Mouse (Mus musculus): ENCODE results near the gene Gm4340. TPM values are rescaled to one million over a fixed set of nuclear protein-coding genes. Genes with fewer than 3 reads are reported as not detected.

Gm4340 gene
- polyA plus RNA-seq (2017; shearing (Covaris generic)) = not detected

GRCm38 (mm10) chr10:104193742-104194141 lies at the start of gene Gm4340:
Gene Gm4340 (plus strand): TSS chr10:104194042.

DNA sequence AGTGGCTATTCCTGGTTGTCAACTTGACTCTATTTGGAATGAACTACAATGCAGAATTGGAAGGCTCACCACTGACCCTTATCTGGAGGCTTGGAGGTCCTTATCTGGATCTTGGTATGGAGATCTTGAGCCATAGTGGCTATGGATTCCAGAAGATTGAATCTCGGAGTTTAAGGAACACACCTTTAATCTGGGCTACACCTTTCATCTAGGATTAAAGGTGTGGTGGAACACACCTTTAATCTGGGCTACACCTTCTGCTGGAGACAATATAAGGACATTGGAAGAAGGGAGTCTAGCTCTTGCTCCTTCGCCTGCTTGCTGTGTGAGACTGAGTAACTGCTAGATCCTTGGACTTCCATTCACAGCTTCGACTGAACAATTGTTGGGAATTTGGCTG lies 42.6 kb upstream of the Gm4340 start, which contains the start of gene Gm6763:
Gene Gm6763 (plus strand): TSS at position 301 of the 400 bp plus-strand sequence.

DNA sequence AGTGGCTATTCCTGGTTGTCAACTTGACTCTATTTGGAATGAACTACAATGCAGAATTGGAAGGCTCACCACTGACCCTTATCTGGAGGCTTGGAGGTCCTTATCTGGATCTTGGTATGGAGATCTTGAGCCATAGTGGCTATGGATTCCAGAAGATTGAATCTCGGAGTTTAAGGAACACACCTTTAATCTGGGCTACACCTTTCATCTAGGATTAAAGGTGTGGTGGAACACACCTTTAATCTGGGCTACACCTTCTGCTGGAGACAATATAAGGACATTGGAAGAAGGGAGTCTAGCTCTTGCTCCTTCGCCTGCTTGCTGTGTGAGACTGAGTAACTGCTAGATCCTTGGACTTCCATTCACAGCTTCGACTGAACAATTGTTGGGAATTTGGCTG lies 34.1 kb upstream of the Gm4340 start, which contains the start of gene Gm8764:
Gene Gm8764 (plus strand): TSS at position 301 of the 400 bp plus-strand sequence.

DNA sequence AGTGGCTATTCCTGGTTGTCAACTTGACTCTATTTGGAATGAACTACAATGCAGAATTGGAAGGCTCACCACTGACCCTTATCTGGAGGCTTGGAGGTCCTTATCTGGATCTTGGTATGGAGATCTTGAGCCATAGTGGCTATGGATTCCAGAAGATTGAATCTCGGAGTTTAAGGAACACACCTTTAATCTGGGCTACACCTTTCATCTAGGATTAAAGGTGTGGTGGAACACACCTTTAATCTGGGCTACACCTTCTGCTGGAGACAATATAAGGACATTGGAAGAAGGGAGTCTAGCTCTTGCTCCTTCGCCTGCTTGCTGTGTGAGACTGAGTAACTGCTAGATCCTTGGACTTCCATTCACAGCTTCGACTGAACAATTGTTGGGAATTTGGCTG lies 25.6 kb upstream of the Gm4340 start, which contains the start of gene Gm21304:
Gene Gm21304 (plus strand): TSS at position 301 of the 400 bp plus-strand sequence.

GRCm38 (mm10) chr10:104176724-104177123 lies 17.1 kb upstream of the Gm4340 start, which contains the start of gene Gm21312:
Gene Gm21312 (plus strand): TSS chr10:104177024.

DNA sequence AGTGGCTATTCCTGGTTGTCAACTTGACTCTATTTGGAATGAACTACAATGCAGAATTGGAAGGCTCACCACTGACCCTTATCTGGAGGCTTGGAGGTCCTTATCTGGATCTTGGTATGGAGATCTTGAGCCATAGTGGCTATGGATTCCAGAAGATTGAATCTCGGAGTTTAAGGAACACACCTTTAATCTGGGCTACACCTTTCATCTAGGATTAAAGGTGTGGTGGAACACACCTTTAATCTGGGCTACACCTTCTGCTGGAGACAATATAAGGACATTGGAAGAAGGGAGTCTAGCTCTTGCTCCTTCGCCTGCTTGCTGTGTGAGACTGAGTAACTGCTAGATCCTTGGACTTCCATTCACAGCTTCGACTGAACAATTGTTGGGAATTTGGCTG lies 8.6 kb upstream of the Gm4340 start, which contains the start of gene Gm20765:
Gene Gm20765 (plus strand): TSS at position 301 of the 400 bp plus-strand sequence.

Other genes with a start within 250 kb of the Gm4340 start
- gene Gm21293, start 51.1 kb upstream of the Gm4340 start, polyA plus RNA-seq (2017; shearing (Covaris generic)) = not detected
- not detected for gene Gm6763, start 42.5 kb upstream of the Gm4340 start, polyA plus RNA-seq (2017; shearing (Covaris generic))
- gene Gm8764, start 34.0 kb upstream of the Gm4340 start, polyA plus RNA-seq (2017; shearing (Covaris generic)) = not detected
- not detected for gene Gm21304, start 25.5 kb upstream of the Gm4340 start, polyA plus RNA-seq (2017; shearing (Covaris generic))
- not detected for gene Gm21312, start 17.0 kb upstream of the Gm4340 start, polyA plus RNA-seq (2017; shearing (Covaris generic))
- not detected for gene Gm20765, start 8.5 kb upstream of the Gm4340 start, polyA plus RNA-seq (2017; shearing (Covaris generic))

Measured in effector memory CD4-positive, alpha-beta T cell, adult 5 months (primary cell).